Mouse (Mus musculus) small intestine, adult 2 months (tissue): ENCODE data around the gene Ctnna3.

Source experiments
- CTCF ChIP-seq: fragments of 200-500 bp; IDR thresholded peaks from 2 replicates; pipeline ENCODE4 v1.5.1; 2012; ENCODE audit warnings: low read depth, mild to moderate bottlenecking, control low read depth, inconsistent platforms, low read length, moderate library complexity, mixed read lengths; ENCODE audit not compliant: insufficient replicate concordance, insufficient read length; ENCODE audit errors: extremely low read depth
- POLR2A ChIP-seq: fragments of 200-500 bp; IDR thresholded peaks from 2 replicates; pipeline ENCODE4 v1.6.1; 2012; ENCODE audit warnings: low read depth, mild to moderate bottlenecking, control low read depth, inconsistent platforms, low read length, moderate library complexity

- no peak for TF ChIP-seq CTCF
- no peak for TF ChIP-seq POLR2A
Observed at GRCm38 (mm10) chr10:63772074-63772473, 342.2 kb downstream of the Ctnna3 start.
